Mouse (Mus musculus) liver, adult 2 months (tissue): ENCODE measurements at regions not wholly inside any gene's neighbourhood (a gene's known extent, or its start where the extent isn't known, plus 50 kb on each side); places are given as distances from the start of the nearest gene placed in this dataset.

ENCODE experiments used
- DNase-seq: peaks from one replicate; pipeline ENCODE4 v3.0.0-alpha.2; 2011; ENCODE audit warnings: low read depth, low spot score; ENCODE audit errors: extremely low read depth
- H3K27ac ChIP-seq: fragments of 200-500 bp; replicated peaks from 2 replicates; pipeline ENCODE4 v1.5.1; 2012; ENCODE audit warnings: low read depth, mild to moderate bottlenecking, control low read depth, inconsistent platforms, low read length; ENCODE audit not compliant: insufficient read depth
- H3K27me3 ChIP-seq: fragments of 200-500 bp; 2 replicates; pipeline ENCODE4 v1.6.1; 2012; ENCODE audit warnings: mild to moderate bottlenecking, moderate library complexity, low read length, inconsistent platforms; ENCODE audit not compliant: control insufficient read depth, insufficient read depth
- H3K36me3 ChIP-seq: fragments of 200-500 bp; 2 replicates; pipeline ENCODE4 v1.6.1; 2012; ENCODE audit warnings: low read length, inconsistent platforms; ENCODE audit not compliant: control insufficient read depth, insufficient read depth
- H3K4me1 ChIP-seq: fragments of 200-500 bp; 2 replicates; pipeline ENCODE4 v1.6.1; 2011; ENCODE audit warnings: low read length; ENCODE audit not compliant: control insufficient read depth, insufficient read depth
- H3K4me3 ChIP-seq: fragments of 200-500 bp; 2 replicates; pipeline ENCODE4 v1.5.1; 2011; ENCODE audit warnings: low read depth, mild to moderate bottlenecking, control low read depth, low read length, moderate library complexity; ENCODE audit not compliant: insufficient read depth
- H3K79me2 ChIP-seq: fragments of 200-500 bp; 2 replicates; pipeline ENCODE4 v1.6.1; 2012; ENCODE audit warnings: inconsistent platforms, mild to moderate bottlenecking, low read length, moderate library complexity; ENCODE audit not compliant: control insufficient read depth, insufficient read depth
- H3K9ac ChIP-seq: fragments of 200-500 bp; 2 replicates; pipeline ENCODE4 v1.6.1; 2012; ENCODE audit warnings: low read depth, mild to moderate bottlenecking, control low read depth, inconsistent platforms, low read length
- CTCF ChIP-seq: fragments of 200-500 bp; IDR thresholded peaks from 2 replicates; pipeline ENCODE4 v1.5.1; 2011; ENCODE audit warnings: low read depth, low read length, control low read depth
- POLR2A ChIP-seq: fragments of 200-500 bp; IDR thresholded peaks from 2 replicates; pipeline ENCODE4 v1.6.1; 2011; ENCODE audit warnings: low read length, control low read depth; ENCODE audit not compliant: insufficient read depth; ENCODE audit errors: extremely low read depth
- whole genome bisulfite sequencing: fragments of 180-500 bp; shearing (Covaris S2); methylation state at CpG from one replicate; pipeline ENCODE4 v1.1.7; 2018; 5-methylcytosine and 5-hydroxymethylcytosine counted together

- TF ChIP-seq POLR2A (no peak), CTCF (no peak)
- DNase-seq = no peak
- H3K4me1 ChIP-seq = no peaks in the 10 kb centered on the region
- no peaks in the 10 kb centered on the region for H3K36me3 ChIP-seq
- 59% methylated on average over 7 of the region's 7 CpGs for WGBS
- H3K27ac ChIP-seq = no peak overlapping the region
- no peaks in the 10 kb centered on the region for H3K27me3 ChIP-seq
- H3K9ac ChIP-seq = no peak overlapping the region
- H3K79me2 ChIP-seq = no peaks in the 10 kb centered on the region
- H3K4me3 ChIP-seq = no peak overlapping the region
Measured at GRCm38 (mm10) chr14:64531221-64531949, 427.3 kb downstream of the Prss52 start.

- Histone ChIP-seq H3K27me3 (no peaks in the 10 kb centered on the region), H3K79me2 (no peaks in the 10 kb centered on the region), H3K4me3 (no peak overlapping the region), H3K27ac (no peak overlapping the region), H3K9ac (no peak overlapping the region), H3K36me3 (no peaks in the 10 kb centered on the region), H3K4me1 (no peaks in the 10 kb centered on the region)
- no peak for DNase-seq
- TF ChIP-seq CTCF (no peak), POLR2A (no peak)
- WGBS = 83% methylated on average over 5 of the region's 5 CpGs
Measured at GRCm38 (mm10) chr14:64532351-64532750, 428.3 kb downstream of the Prss52 start.

- no peak overlapping the region for H3K4me3 ChIP-seq
- TF ChIP-seq CTCF = no peak
- no peak for TF ChIP-seq POLR2A
- H3K4me1 ChIP-seq = no peaks in the 10 kb centered on the region
- no peaks in the 10 kb centered on the region for H3K36me3 ChIP-seq
- DNase-seq = no peak
- no peaks in the 10 kb centered on the region for H3K27me3 ChIP-seq
- H3K27ac ChIP-seq = no peak overlapping the region
- no peak overlapping the region for H3K9ac ChIP-seq
- WGBS = 75% methylated on average over 7 of the region's 7 CpGs
- no peaks in the 10 kb centered on the region for H3K79me2 ChIP-seq
Measured at GRCm38 (mm10) chr14:64533591-64534151, 429.6 kb downstream of the Prss52 start.

- no peaks in the 10 kb centered on the region for H3K27me3 ChIP-seq
- no peaks in the 10 kb centered on the region for H3K79me2 ChIP-seq
- no peak overlapping the region for H3K27ac ChIP-seq
- H3K9ac ChIP-seq = no peak overlapping the region
- no peak for DNase-seq
- no peaks in the 10 kb centered on the region for H3K36me3 ChIP-seq
- no peak overlapping the region for H3K4me3 ChIP-seq
- TF ChIP-seq CTCF (no peak), POLR2A (no peak)
- no peaks in the 10 kb centered on the region for H3K4me1 ChIP-seq
- WGBS = 52% methylated on average over 4 of the region's 4 CpGs
Measured at GRCm38 (mm10) chr14:64534194-64534593, 430.1 kb downstream of the Prss52 start.

GRCm38 (mm10) chr14:64539436-64539835 is 435.4 kb downstream of the Prss52 start:
- 58% methylated on average over 2 of the region's 2 CpGs for WGBS
- no peak for DNase-seq

GRCm38 (mm10) chr14:64545056-64545455 is 441.0 kb downstream of the Prss52 start:
- H3K9ac ChIP-seq = no peak overlapping the region
- no peak for TF ChIP-seq POLR2A
- TF ChIP-seq CTCF = no peak
- no peak overlapping the region for H3K4me3 ChIP-seq
- H3K4me1 ChIP-seq = no peaks in the 10 kb centered on the region
- H3K27me3 ChIP-seq = peaks cover 3% of the 10 kb centered on the region; the same call in 1 of the 2 replicates
- no peaks in the 10 kb centered on the region for H3K36me3 ChIP-seq
- no peaks in the 10 kb centered on the region for H3K79me2 ChIP-seq
- H3K27ac ChIP-seq = no peak overlapping the region
- DNase-seq = no peak
- 71% methylated on average over 3 of the region's 3 CpGs for WGBS

More at GRCm38 (mm10) chr14:64539436-64539835, 435.4 kb downstream of the Prss52 start:
- Histone ChIP-seq H3K4me3 (no peak overlapping the region), H3K9ac (no peak overlapping the region), H3K27me3 (no peaks in the 10 kb centered on the region), H3K27ac (no peak overlapping the region), H3K36me3 (no peaks in the 10 kb centered on the region), H3K79me2 (no peaks in the 10 kb centered on the region), H3K4me1 (no peaks in the 10 kb centered on the region)
- TF ChIP-seq CTCF (peak; percentile 7; the same call in 1 of the 2 replicates), POLR2A (no peak)
